Mouse (Mus musculus): ENCODE data around the gene Mrs2.

- TF ChIP-seq CHD2 (IDR thresholded peaks at IDR 0.05; ENCODE audit: low read depth, low read length) (no peak), ZC3H11A (IDR thresholded peaks at IDR 0.05; ENCODE audit: borderline replicate concordance, low read depth, low read length) (no peak)
Observed at GRCm38 (mm10) chr13:24976384-24976783, 43.8 kb downstream of the Mrs2 start.
